Mouse (Mus musculus) heart, embryonic 16.5 days (tissue): ENCODE results near the gene Zfp607b. TPM values are rescaled to one million over a fixed set of nuclear protein-coding genes. Genes with fewer than 3 reads are reported as not detected.
A peak's percentile ranks its signal among the peaks of the same experiment; 100 is the strongest.

Experiments
- ATAC-seq: fragments of 200-750 bp; cut with Nextera tagmentation; replicated peaks from 2 replicates; pipeline ENCODE4 v1.8.0; 2017; ENCODE audit warnings: moderate number of reproducible peaks; ENCODE audit not compliant: insufficient read depth, low FRiP score; ENCODE audit errors: extremely low read depth
- H3K27ac ChIP-seq: fragments of 300-500 bp; sonication (generic); 2 replicates; pipeline ENCODE4 v1.5.1; 2014; ENCODE audit warnings: mild to moderate bottlenecking, low read length, control low read depth, moderate library complexity
- H3K27me3 ChIP-seq: fragments of 300-500 bp; sonication (generic); 2 replicates; pipeline ENCODE4 v1.6.1; 2014; ENCODE audit warnings: low read length, mixed read lengths; ENCODE audit not compliant: control insufficient read depth, insufficient read depth
- H3K36me3 ChIP-seq: fragments of 300-500 bp; sonication (generic); 2 replicates; pipeline ENCODE4 v1.6.1; 2014; ENCODE audit not compliant: control insufficient read depth, insufficient read depth
- H3K4me1 ChIP-seq: fragments of 300-500 bp; sonication (generic); 2 replicates; pipeline ENCODE4 v1.6.1; 2014; ENCODE audit warnings: low read length, mixed read lengths; ENCODE audit not compliant: control insufficient read depth, insufficient read depth
- H3K4me2 ChIP-seq: fragments of 300-500 bp; sonication (generic); 2 replicates; pipeline ENCODE4 v1.6.1; 2014; ENCODE audit warnings: low read depth, mild to moderate bottlenecking, control low read depth, low read length
- H3K4me3 ChIP-seq: fragments of 300-500 bp; sonication (generic); 2 replicates; pipeline ENCODE4 v1.5.1; 2014; ENCODE audit warnings: mild to moderate bottlenecking, control low read depth, low read length
- H3K9ac ChIP-seq: fragments of 300-500 bp; sonication (generic); 2 replicates; pipeline ENCODE4 v1.6.1; 2014; ENCODE audit warnings: low read length, control low read depth
- H3K9me3 ChIP-seq: fragments of 300-500 bp; sonication (generic); replicated peaks from 2 replicates; pipeline ENCODE4 v1.6.1; 2016; ENCODE audit warnings: low read length; ENCODE audit not compliant: control insufficient read depth
- WGBS: fragments of 180-500 bp; shearing (Covaris S2); extraction: QIAGEN DNeasy Blood & Tissue Kit; methylation state at CpG from one replicate; pipeline ENCODE4 v1.1.7; 2014; 5-methylcytosine and 5-hydroxymethylcytosine counted together
- polyA plus RNA-seq: library from polyadenylated mRNA; unstranded; fragments of >200 nt; fragmentation: Nextera tagmentation; extraction: Ambion mirVana; gene quantifications from 2 replicates; pipeline ENCODE4 v1.2.1, GENCODE M21; 2015

Zfp607b gene
- polyA plus RNA-seq, 1 experiment from 2014 or later = 3.0 TPM

- Histone ChIP-seq H3K4me2 (peak within 1 kb of the TSS; percentile 99), H3K9me3 (no peaks in the 10 kb centered on the region), H3K36me3 (peaks cover 4% of the 10 kb centered on the region; the same call in 1 of the 2 replicates), H3K4me1 (peaks cover 6% of the 10 kb centered on the region), H3K4me3 (peak within 1 kb of the TSS; percentile 88), H3K9ac (peak within 1 kb of the TSS; percentile 82), H3K27me3 (no peaks in the 10 kb centered on the region), H3K27ac (peak within 1 kb of the TSS; percentile 93)
- ATAC-seq = peak; percentile 96
- under 1% methylated on average over 29 of the region's 31 CpGs for WGBS
Measured at GRCm38 (mm10) chr7:27674522-27675221, 14.5 kb upstream of the Zfp607b start, which contains the start of gene Map3k10. Gene Map3k10 (minus strand): TSS chr7:27674598.

GRCm38 (mm10) chr7:27675222-27675612 is 13.9 kb upstream of the Zfp607b start:
- Histone ChIP-seq H3K9ac (0 out of 2 replicates have a peak overlapping the region, but pooled peaks have one; percentile 82), H3K4me1 (peaks cover 6% of the 10 kb centered on the region), H3K27me3 (no peaks in the 10 kb centered on the region), H3K4me2 (peak overlapping the region; percentile 99), H3K9me3 (no peaks in the 10 kb centered on the region), H3K4me3 (peak overlapping the region; percentile 88), H3K27ac (no peak overlapping the region), H3K36me3 (peaks cover 4% of the 10 kb centered on the region; the same call in 1 of the 2 replicates)
- 35% methylated on average over 14 of the region's 14 CpGs for WGBS
- no peak for ATAC-seq

GRCm38 (mm10) chr7:27683218-27683617 is 5.9 kb upstream of the Zfp607b start:
- H3K4me2 ChIP-seq = no peak overlapping the region
- H3K36me3 ChIP-seq = no peaks in the 10 kb centered on the region
- no peak overlapping the region for H3K9ac ChIP-seq
- H3K4me1 ChIP-seq = no peaks in the 10 kb centered on the region
- no peaks in the 10 kb centered on the region for H3K9me3 ChIP-seq
- H3K27ac ChIP-seq = no peak overlapping the region
- WGBS = 10% methylated on average over 2 of the region's 2 CpGs
- no peak overlapping the region for H3K4me3 ChIP-seq
- no peak for ATAC-seq
- 0 out of 2 replicates have a peak, but pooled peaks cover 3% of the 10 kb centered on the region for H3K27me3 ChIP-seq

- Histone ChIP-seq H3K4me3 (no peak overlapping the region), H3K27me3 (0 out of 2 replicates have a peak, but pooled peaks cover 3% of the 10 kb centered on the region), H3K4me1 (peaks cover 4% of the 10 kb centered on the region), H3K9ac (no peak overlapping the region), H3K27ac (no peak overlapping the region), H3K36me3 (no peaks in the 10 kb centered on the region), H3K4me2 (peak overlapping the region; percentile 0; the same call in 1 of the 2 replicates), H3K9me3 (no peaks in the 10 kb centered on the region)
- ATAC-seq = no peak
- WGBS = 28% methylated on average over 5 of the region's 5 CpGs
Measured at GRCm38 (mm10) chr7:27685220-27685619, 3.9 kb upstream of the Zfp607b start.

GRCm38 (mm10) chr7:27685681-27686080 is 3.5 kb upstream of the Zfp607b start:
- Histone ChIP-seq H3K36me3 (no peaks in the 10 kb centered on the region), H3K4me3 (no peak overlapping the region), H3K27ac (no peak overlapping the region), H3K27me3 (0 out of 2 replicates have a peak, but pooled peaks cover 3% of the 10 kb centered on the region), H3K9me3 (no peaks in the 10 kb centered on the region), H3K9ac (no peak overlapping the region), H3K4me2 (peak overlapping the region; percentile 0; the same call in 1 of the 2 replicates), H3K4me1 (peaks cover 4% of the 10 kb centered on the region)
- no peak for ATAC-seq
- 0% methylated on average over 6 of the region's 6 CpGs for WGBS

GRCm38 (mm10) chr7:27687043-27687442 is 2.1 kb upstream of the Zfp607b start:
- Histone ChIP-seq H3K4me2 (no peak overlapping the region), H3K9ac (no peak overlapping the region), H3K27ac (no peak overlapping the region), H3K9me3 (no peaks in the 10 kb centered on the region), H3K27me3 (0 out of 2 replicates have a peak, but pooled peaks cover 3% of the 10 kb centered on the region), H3K4me3 (no peak overlapping the region), H3K36me3 (no peaks in the 10 kb centered on the region), H3K4me1 (peaks cover 4% of the 10 kb centered on the region)
- no peak for ATAC-seq
- WGBS = 69% methylated on average over 1 of the region's 1 CpGs

GRCm38 (mm10) chr7:27687836-27688235 is 1.3 kb upstream of the Zfp607b start:
- Histone ChIP-seq H3K27ac (no peak overlapping the region), H3K4me3 (no peak overlapping the region), H3K4me2 (no peak overlapping the region), H3K27me3 (0 out of 2 replicates have a peak, but pooled peaks cover 3% of the 10 kb centered on the region), H3K9me3 (no peaks in the 10 kb centered on the region), H3K4me1 (peaks cover 4% of the 10 kb centered on the region), H3K36me3 (no peaks in the 10 kb centered on the region), H3K9ac (no peak overlapping the region)
- WGBS = 69% methylated on average over 3 of the region's 3 CpGs
- ATAC-seq = no peak

- Histone ChIP-seq H3K36me3 (no peaks in the 10 kb centered on the region), H3K4me2 (peak overlapping the region; percentile 80), H3K27me3 (0 out of 2 replicates have a peak, but pooled peaks cover 3% of the 10 kb centered on the region), H3K9me3 (no peaks in the 10 kb centered on the region), H3K27ac (no peak overlapping the region), H3K4me1 (peaks cover 4% of the 10 kb centered on the region), H3K4me3 (peak overlapping the region; percentile 58), H3K9ac (peak overlapping the region; percentile 78)
- WGBS = 35% methylated on average over 14 of the region's 14 CpGs
- ATAC-seq = no peak
Measured at GRCm38 (mm10) chr7:27688246-27688788, 823 bp upstream of the Zfp607b start.

GRCm38 (mm10) chr7:27691076-27691475 is 1.9 kb downstream of the Zfp607b start:
- ATAC-seq = no peak
- H3K27ac ChIP-seq = no peak overlapping the region
- H3K9ac ChIP-seq = no peak overlapping the region
- no peak overlapping the region for H3K4me2 ChIP-seq
- H3K4me3 ChIP-seq = no peak overlapping the region
- WGBS = 38% methylated on average over 5 of the region's 5 CpGs
- H3K27me3 ChIP-seq = no peaks in the 10 kb centered on the region
- H3K36me3 ChIP-seq = no peaks in the 10 kb centered on the region
- no peaks in the 10 kb centered on the region for H3K9me3 ChIP-seq
- peaks cover 4% of the 10 kb centered on the region for H3K4me1 ChIP-seq
